Mouse (Mus musculus) stomach, postnatal 0 days (tissue): Measurements from ENCODE around the gene Scaf8. TPM values are rescaled to one million over a fixed set of nuclear protein-coding genes. Genes with fewer than 3 reads are reported as not detected.
A peak's percentile ranks its signal among the peaks of the same experiment; 100 is the strongest.
"Not testable (repeated sequence)": the region's sequence is repeated elsewhere in the genome, so short reads cannot be mapped to it uniquely, and the experiment has no call there.

Source experiments
- ATAC-seq: fragments of 200-750 bp; cut with Nextera tagmentation; 2 replicates; pipeline ENCODE4 v1.8.0; 2017; ENCODE audit not compliant: low FRiP score, low TSS enrichment
- DNase-seq: peaks from one replicate; pipeline ENCODE4 v3.0.0-alpha.2; 2016; ENCODE audit warnings: low spot score
- H3K27ac ChIP-seq: fragments of 300-500 bp; sonication (generic); replicated peaks from 2 replicates; pipeline ENCODE4 v1.5.1; 2014; ENCODE audit warnings: mild to moderate bottlenecking, control low read depth
- H3K27me3 ChIP-seq: fragments of 300-500 bp; sonication (generic); 2 replicates; pipeline ENCODE4 v1.6.1; 2014; ENCODE audit warnings: low read length; ENCODE audit not compliant: control insufficient read depth, insufficient read depth
- H3K36me3 ChIP-seq: fragments of 300-500 bp; sonication (generic); 2 replicates; pipeline ENCODE4 v1.6.1; 2014; ENCODE audit warnings: low read length, mixed read lengths; ENCODE audit not compliant: control insufficient read depth, insufficient read depth
- H3K4me1 ChIP-seq: fragments of 300-500 bp; sonication (generic); replicated peaks from 2 replicates; pipeline ENCODE4 v1.6.1; 2014; ENCODE audit warnings: antibody characterized with exemption; ENCODE audit not compliant: control insufficient read depth, insufficient read depth
- H3K4me2 ChIP-seq: fragments of 300-500 bp; sonication (generic); replicated peaks from 2 replicates; pipeline ENCODE4 v1.6.1; 2014; ENCODE audit warnings: low read depth, mild to moderate bottlenecking, control low read depth, moderate library complexity
- H3K4me3 ChIP-seq: fragments of 300-500 bp; sonication (generic); 2 replicates; pipeline ENCODE4 v1.5.1; 2014; ENCODE audit warnings: low read depth, low read length, control low read depth
- H3K9ac ChIP-seq: fragments of 300-500 bp; sonication (generic); 2 replicates; pipeline ENCODE4 v1.6.1; 2014; ENCODE audit warnings: mild to moderate bottlenecking, low read length, control low read depth, mixed read lengths
- H3K9me3 ChIP-seq: fragments of 300-500 bp; sonication (generic); 2 replicates; pipeline ENCODE4 v1.6.1; 2016; ENCODE audit warnings: low read length; ENCODE audit not compliant: control insufficient read depth
- CTCF ChIP-seq: IDR thresholded peaks from 2 replicates; pipeline ENCODE4 v1.5.1; 2016; ENCODE audit warnings: antibody characterized with exemption, low read depth, mild to moderate bottlenecking, moderate library complexity
- EP300 ChIP-seq: optimal IDR thresholded peaks from 2 replicates; pipeline ENCODE3; 2016; ENCODE audit warnings: antibody characterized with exemption
- WGBS: fragments of 180-500 bp; shearing (Covaris S2); extraction: QIAGEN DNeasy Blood & Tissue Kit; methylation state at CpG from one replicate; pipeline ENCODE4 v1.1.7; 2014; 5-methylcytosine and 5-hydroxymethylcytosine counted together
- polyA plus RNA-seq: library from polyadenylated mRNA; unstranded; fragments of >200 nt; fragmentation: Nextera tagmentation; extraction: Ambion mirVana; gene quantifications from 2 replicates; pipeline ENCODE4 v1.2.1, GENCODE M21; 2015

Scaf8 gene
- polyA plus RNA-seq: 6.7 and 7.6 TPM in 2 replicates

GRCm38 (mm10) chr17:3114720-3115379, at the start of gene Scaf8:
Gene Scaf8 (plus strand): TSS chr17:3114972.
- peak within 1 kb of the TSS; percentile 97 for H3K9ac ChIP-seq
- DNase-seq (peak; percentile 94), ATAC-seq (peak; percentile 96)
- no peaks in the 10 kb centered on the region for H3K9me3 ChIP-seq
- peak within 1 kb of the TSS; percentile 91 for H3K4me3 ChIP-seq
- H3K27ac ChIP-seq: peak within 1 kb of the TSS; percentile 100
- peak within 1 kb of the TSS; percentile 78 for H3K4me2 ChIP-seq
- under 1% methylated on average over 74 of the region's 91 CpGs for WGBS
- no peaks in the 10 kb centered on the region for H3K27me3 ChIP-seq
- no peaks in the 10 kb centered on the region for H3K36me3 ChIP-seq
- H3K4me1 ChIP-seq: no peaks in the 10 kb centered on the region
- no peak for TF ChIP-seq EP300
- TF ChIP-seq CTCF: peak; percentile 71

GRCm38 (mm10) chr17:3075166-3075872, 39.5 kb upstream of the Scaf8 start:
- Histone ChIP-seq H3K9ac (no peak overlapping the region), H3K4me3 (no peak overlapping the region), H3K4me1 (no peaks in the 10 kb centered on the region), H3K4me2 (no peak overlapping the region), H3K9me3 (no peaks in the 10 kb centered on the region), H3K36me3 (no peaks in the 10 kb centered on the region), H3K27ac (no peak overlapping the region), H3K27me3 (no peaks in the 10 kb centered on the region)
- ATAC-seq (no peak), DNase-seq (no peak)
- TF ChIP-seq EP300 (no peak), CTCF (no peak)
- WGBS: 93% methylated on average over 9 of the region's 9 CpGs

- no peaks in the 10 kb centered on the region for H3K9me3 ChIP-seq
- no peak overlapping the region for H3K4me3 ChIP-seq
- ATAC-seq (no peak), DNase-seq (no peak)
- H3K4me1 ChIP-seq: no peaks in the 10 kb centered on the region
- WGBS: 90% methylated on average over 4 of the region's 4 CpGs
- no peak overlapping the region for H3K27ac ChIP-seq
- TF ChIP-seq EP300: no peak
- TF ChIP-seq CTCF: no peak
- no peak overlapping the region for H3K9ac ChIP-seq
- no peak overlapping the region for H3K4me2 ChIP-seq
- H3K36me3 ChIP-seq: no peaks in the 10 kb centered on the region
- H3K27me3 ChIP-seq: no peaks in the 10 kb centered on the region
Observed at GRCm38 (mm10) chr17:3075873-3076245, 38.9 kb upstream of the Scaf8 start.

- not testable (repeated sequence) for H3K27me3 ChIP-seq, H3K4me1 ChIP-seq, H3K9ac ChIP-seq, H3K4me2 ChIP-seq, H3K27ac ChIP-seq, ATAC-seq, DNase-seq, H3K9me3 ChIP-seq, H3K4me3 ChIP-seq, H3K36me3 ChIP-seq
- 83% methylated on average over 9 of the region's 9 CpGs for WGBS
Observed at GRCm38 (mm10) chr17:3077936-3078335, 36.8 kb upstream of the Scaf8 start.

- WGBS: 81% methylated on average over 7 of the region's 9 CpGs
- H3K4me3 ChIP-seq, H3K27me3 ChIP-seq, H3K9ac ChIP-seq, H3K4me1 ChIP-seq, H3K4me2 ChIP-seq, DNase-seq, H3K9me3 ChIP-seq, H3K27ac ChIP-seq, H3K36me3 ChIP-seq: not testable (repeated sequence)
- peak; percentile 73 for ATAC-seq
Observed at GRCm38 (mm10) chr17:3080587-3081349, 34.0 kb upstream of the Scaf8 start.

GRCm38 (mm10) chr17:3081512-3082100, 33.2 kb upstream of the Scaf8 start:
- not testable (repeated sequence) for H3K4me1 ChIP-seq, H3K4me3 ChIP-seq, H3K27ac ChIP-seq, H3K27me3 ChIP-seq, H3K9ac ChIP-seq, DNase-seq, H3K4me2 ChIP-seq, H3K9me3 ChIP-seq, H3K36me3 ChIP-seq
- ATAC-seq: peak; percentile 62
- WGBS: 65% methylated on average over 2 of the region's 3 CpGs

- peak; percentile 66 for ATAC-seq
Observed at GRCm38 (mm10) chr17:3082125-3082755, 32.5 kb upstream of the Scaf8 start.

More at GRCm38 (mm10) chr17:3082125-3082755, 32.5 kb upstream of the Scaf8 start:
- not testable (repeated sequence) for H3K4me1 ChIP-seq, H3K4me3 ChIP-seq, H3K36me3 ChIP-seq, H3K27ac ChIP-seq, H3K9me3 ChIP-seq, H3K27me3 ChIP-seq, H3K9ac ChIP-seq
- 83% methylated on average over 5 of the region's 9 CpGs for WGBS
- peak; percentile 59 for DNase-seq
- peak overlapping the region; percentile 26; the same call in 1 of the 2 replicates for H3K4me2 ChIP-seq
